Mouse (Mus musculus) thymus, adult 2 months (tissue): ENCODE data around the gene Cxcl13. TPM values are rescaled to one million over a fixed set of nuclear protein-coding genes. Genes with fewer than 3 reads are reported as not detected.

Experiments used
- DNase-seq: peaks from one replicate; pipeline ENCODE4 v3.0.0; 2021
- H3K27ac ChIP-seq: fragments of 200-500 bp; 2 replicates; pipeline ENCODE4 v1.5.1; 2012; ENCODE audit warnings: low read length, control low read depth; ENCODE audit not compliant: control insufficient read depth, insufficient read depth
- H3K27me3 ChIP-seq: fragments of 200-500 bp; 2 replicates; pipeline ENCODE4 v1.6.1; 2012; ENCODE audit warnings: mild to moderate bottlenecking, low read length, moderate library complexity, mixed read lengths; ENCODE audit not compliant: control insufficient read depth, insufficient read depth
- H3K36me3 ChIP-seq: fragments of 200-500 bp; 2 replicates; pipeline ENCODE4 v1.6.1; 2012; ENCODE audit warnings: mild to moderate bottlenecking, low read length, moderate library complexity; ENCODE audit not compliant: control insufficient read depth, insufficient read depth
- H3K4me1 ChIP-seq: fragments of 200-500 bp; replicated peaks from 2 replicates; pipeline ENCODE4 v1.6.1; 2012; ENCODE audit warnings: low read length; ENCODE audit not compliant: control insufficient read depth, insufficient read depth
- H3K4me3 ChIP-seq: fragments of 200-500 bp; 2 replicates; pipeline ENCODE4 v1.5.1; 2012; ENCODE audit warnings: mild to moderate bottlenecking, low read length, control low read depth, moderate library complexity; ENCODE audit not compliant: control insufficient read depth, insufficient read depth
- CTCF ChIP-seq: fragments of 200-500 bp; IDR thresholded peaks from 2 replicates; pipeline ENCODE4 v1.5.1; 2012; ENCODE audit warnings: mild to moderate bottlenecking, control low read depth, low read length, moderate library complexity, borderline replicate concordance; ENCODE audit not compliant: control insufficient read depth, poor library complexity, insufficient read depth; ENCODE audit errors: extremely low read depth
- POLR2A ChIP-seq: fragments of 200-500 bp; IDR thresholded peaks from 2 replicates; pipeline ENCODE4 v1.6.1; 2012; ENCODE audit warnings: mild to moderate bottlenecking, low read length, control low read depth, moderate library complexity; ENCODE audit not compliant: control insufficient read depth, poor library complexity, insufficient read depth; ENCODE audit errors: extremely low read depth
- whole genome bisulfite sequencing: fragments of 180-500 bp; shearing (Covaris S2); methylation state at CpG from one replicate; pipeline ENCODE4 v1.1.7; 2018; 5-methylcytosine and 5-hydroxymethylcytosine counted together
- polyA plus RNA-seq: library from polyadenylated mRNA; depleted of rRNA; stranded (reverse); fragments of >200 nt; gene quantifications from 2 replicates; pipeline ENCODE4 v1.2.3, GENCODE M21; 2012

The Cxcl13 gene
- polyA plus RNA-seq, 1 experiment: 0.42 TPM

GRCm38 (mm10) chr5:95936068-95936467 is 20.7 kb upstream of the Cxcl13 start:
- no peak overlapping the region for H3K27ac ChIP-seq
- WGBS: 91% methylated on average over 5 of the region's 5 CpGs
- H3K27me3 ChIP-seq: no peaks in the 10 kb centered on the region
- no peaks in the 10 kb centered on the region for H3K36me3 ChIP-seq
- DNase-seq: no peak
- no peak for TF ChIP-seq CTCF
- no peak for TF ChIP-seq POLR2A
- H3K4me1 ChIP-seq: no peaks in the 10 kb centered on the region
- no peak overlapping the region for H3K4me3 ChIP-seq

- Histone ChIP-seq H3K27ac (no peak overlapping the region), H3K4me3 (no peak overlapping the region), H3K4me1 (no peaks in the 10 kb centered on the region), H3K27me3 (no peaks in the 10 kb centered on the region), H3K36me3 (no peaks in the 10 kb centered on the region)
- TF ChIP-seq CTCF: no peak
- TF ChIP-seq POLR2A: no peak
- DNase-seq: no peak
- 64% methylated on average over 2 of the region's 2 CpGs for WGBS
Measured at GRCm38 (mm10) chr5:95937129-95937528, 19.6 kb upstream of the Cxcl13 start.

- no peak for TF ChIP-seq POLR2A
- no peak for TF ChIP-seq CTCF
- Histone ChIP-seq H3K27ac (no peak overlapping the region), H3K36me3 (no peaks in the 10 kb centered on the region), H3K4me3 (no peak overlapping the region), H3K27me3 (no peaks in the 10 kb centered on the region), H3K4me1 (no peaks in the 10 kb centered on the region)
- 84% methylated on average over 11 of the region's 11 CpGs for WGBS
- DNase-seq: no peak
Measured at GRCm38 (mm10) chr5:95938044-95938625, 18.6 kb upstream of the Cxcl13 start.

GRCm38 (mm10) chr5:95940682-95941221 is 16.0 kb upstream of the Cxcl13 start:
- 49% methylated on average over 4 of the region's 4 CpGs for WGBS
- TF ChIP-seq POLR2A: no peak
- TF ChIP-seq CTCF: no peak
- Histone ChIP-seq H3K4me3 (no peak overlapping the region), H3K27ac (no peak overlapping the region), H3K4me1 (no peaks in the 10 kb centered on the region), H3K36me3 (no peaks in the 10 kb centered on the region), H3K27me3 (no peaks in the 10 kb centered on the region)
- DNase-seq: no peak

GRCm38 (mm10) chr5:95941562-95941961 is 15.2 kb upstream of the Cxcl13 start:
- DNase-seq: no peak
- no peak overlapping the region for H3K4me3 ChIP-seq
- H3K36me3 ChIP-seq: no peaks in the 10 kb centered on the region
- H3K4me1 ChIP-seq: no peaks in the 10 kb centered on the region
- H3K27ac ChIP-seq: no peak overlapping the region
- WGBS: 82% methylated on average over 7 of the region's 7 CpGs
- no peaks in the 10 kb centered on the region for H3K27me3 ChIP-seq
- TF ChIP-seq CTCF: no peak
- TF ChIP-seq POLR2A: no peak

- TF ChIP-seq CTCF (no peak), POLR2A (no peak)
- Histone ChIP-seq H3K36me3 (no peaks in the 10 kb centered on the region), H3K27ac (no peak overlapping the region), H3K27me3 (no peaks in the 10 kb centered on the region), H3K4me3 (no peak overlapping the region), H3K4me1 (no peaks in the 10 kb centered on the region)
- DNase-seq: no peak
- 42% methylated on average over 3 of the region's 3 CpGs for WGBS
Measured at GRCm38 (mm10) chr5:95945120-95945519, 11.6 kb upstream of the Cxcl13 start.
